Mouse (Mus musculus) lung, postnatal 36 days (tissue): Measurements from ENCODE around the gene Dctn1.
A peak's percentile ranks its signal among the peaks of the same experiment; 100 is the strongest.

Experiments used
- DNase-seq: peaks from one replicate; pipeline ENCODE4 v3.0.0; 2022; ENCODE audit warnings: mixed read lengths

The Dctn1 gene

DNA sequence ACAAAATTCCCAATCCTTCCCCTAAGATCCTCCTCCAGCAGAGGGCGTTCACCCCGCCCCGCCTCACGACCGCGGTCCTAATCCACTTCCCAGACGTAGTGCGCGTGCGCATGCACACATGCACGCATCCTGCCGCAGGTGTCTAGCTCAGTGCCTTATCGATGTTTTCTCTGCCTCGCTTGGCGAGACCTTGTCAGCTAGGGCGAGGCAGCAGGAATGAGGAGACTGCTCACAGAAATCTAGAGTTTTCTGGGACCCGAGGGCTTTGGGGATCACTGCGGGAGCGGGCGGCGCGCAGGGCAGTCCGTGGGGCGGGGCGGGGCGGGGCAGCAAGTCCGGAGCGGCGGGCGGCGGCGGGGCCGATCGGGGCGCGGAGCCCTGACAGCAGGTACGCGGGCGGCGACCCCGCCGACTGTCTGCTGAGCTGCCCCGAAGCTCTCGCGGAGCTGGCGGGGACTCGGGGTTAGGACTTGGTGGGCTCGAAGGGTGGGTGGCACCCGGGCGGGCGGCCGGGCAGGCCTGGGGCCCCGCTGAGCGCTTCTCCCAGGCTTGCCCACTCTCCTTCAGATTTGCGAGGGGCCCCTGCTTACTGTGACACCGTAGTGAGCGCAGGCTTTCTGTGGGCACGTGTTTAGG, at the start of gene Dctn1:
TSS of gene Dctn1 (plus strand) at position 314 of the 636 bp plus-strand sequence.
- peak; percentile 96 for DNase-seq

DNA sequence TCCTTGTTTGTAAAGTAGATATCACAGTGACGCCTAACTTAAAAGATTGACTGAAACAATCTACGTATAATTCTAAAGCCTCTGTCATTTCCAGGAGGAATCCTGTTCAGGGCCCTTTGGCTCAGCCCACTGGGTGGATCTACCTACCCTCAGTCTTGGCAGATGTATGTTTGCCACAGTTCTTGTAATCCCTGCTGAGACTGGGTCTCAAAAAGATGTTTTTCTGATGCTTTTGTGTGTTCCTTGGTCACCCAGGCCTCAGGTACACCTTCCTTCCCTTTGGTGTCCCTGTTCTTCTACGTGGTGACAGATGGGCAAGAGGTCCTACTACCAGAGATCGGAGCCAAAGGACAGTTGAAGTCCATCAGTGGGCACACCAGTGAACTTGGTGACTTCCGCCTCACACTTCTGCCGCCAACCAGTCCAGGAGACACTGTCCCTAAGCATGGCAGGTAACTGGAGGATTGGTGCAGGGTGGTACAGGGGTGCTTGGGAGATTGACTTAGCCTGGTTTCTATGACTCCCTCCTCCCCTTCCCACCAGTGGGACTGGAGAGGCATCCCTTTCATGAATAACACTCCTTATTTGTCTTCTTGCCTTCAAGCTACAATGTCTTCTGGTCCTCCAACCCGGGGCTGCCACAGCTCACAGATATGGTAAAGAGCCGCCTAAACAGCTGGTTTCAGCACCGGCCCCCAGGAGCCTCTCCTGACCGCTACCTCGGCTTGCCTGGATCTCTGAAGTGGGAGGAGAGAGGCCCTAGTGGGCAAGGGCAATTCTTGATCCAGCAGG, 49.2 kb upstream of the Dctn1 start:
- no peak for DNase-seq

DNA sequence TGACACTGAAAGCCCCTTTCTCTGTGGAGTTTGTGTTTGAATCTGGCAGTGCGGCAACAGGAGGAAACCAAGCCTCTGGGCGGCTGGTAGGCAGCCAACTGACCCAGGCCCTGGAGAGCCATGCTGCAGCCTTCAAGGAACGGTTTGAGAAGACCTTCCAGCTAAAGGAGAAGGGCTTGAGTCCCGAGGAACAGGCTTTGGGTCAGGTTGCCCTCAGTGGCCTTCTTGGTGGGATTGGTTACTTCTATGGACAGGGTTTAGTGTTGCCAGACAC, 48.6 kb upstream of the Dctn1 start:
- no peak for DNase-seq

DNA sequence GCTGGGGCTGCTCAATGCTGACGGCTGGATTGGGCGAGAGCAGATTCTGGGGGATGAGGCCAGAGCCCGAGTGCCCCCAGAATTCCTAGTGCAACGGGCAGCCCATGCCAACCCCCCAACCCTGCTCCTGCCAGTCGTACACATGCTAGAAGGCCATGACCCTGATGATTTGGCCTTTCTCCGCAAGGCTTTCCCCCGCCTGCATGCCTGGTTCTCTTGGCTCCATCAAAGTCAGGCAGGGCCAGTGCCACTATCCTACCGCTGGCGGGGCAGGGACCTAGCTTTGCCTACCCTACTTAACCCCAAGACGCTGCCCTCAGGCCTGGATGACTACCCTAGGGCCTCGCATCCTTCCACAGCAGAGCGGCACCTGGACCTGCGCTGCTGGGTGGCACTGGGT, 48.1 kb upstream of the Dctn1 start:
- no peak for DNase-seq

GRCm38 (mm10) chr6:83118369-83118768, 47.4 kb upstream of the Dctn1 start:
- DNase-seq, result no peak

DNA sequence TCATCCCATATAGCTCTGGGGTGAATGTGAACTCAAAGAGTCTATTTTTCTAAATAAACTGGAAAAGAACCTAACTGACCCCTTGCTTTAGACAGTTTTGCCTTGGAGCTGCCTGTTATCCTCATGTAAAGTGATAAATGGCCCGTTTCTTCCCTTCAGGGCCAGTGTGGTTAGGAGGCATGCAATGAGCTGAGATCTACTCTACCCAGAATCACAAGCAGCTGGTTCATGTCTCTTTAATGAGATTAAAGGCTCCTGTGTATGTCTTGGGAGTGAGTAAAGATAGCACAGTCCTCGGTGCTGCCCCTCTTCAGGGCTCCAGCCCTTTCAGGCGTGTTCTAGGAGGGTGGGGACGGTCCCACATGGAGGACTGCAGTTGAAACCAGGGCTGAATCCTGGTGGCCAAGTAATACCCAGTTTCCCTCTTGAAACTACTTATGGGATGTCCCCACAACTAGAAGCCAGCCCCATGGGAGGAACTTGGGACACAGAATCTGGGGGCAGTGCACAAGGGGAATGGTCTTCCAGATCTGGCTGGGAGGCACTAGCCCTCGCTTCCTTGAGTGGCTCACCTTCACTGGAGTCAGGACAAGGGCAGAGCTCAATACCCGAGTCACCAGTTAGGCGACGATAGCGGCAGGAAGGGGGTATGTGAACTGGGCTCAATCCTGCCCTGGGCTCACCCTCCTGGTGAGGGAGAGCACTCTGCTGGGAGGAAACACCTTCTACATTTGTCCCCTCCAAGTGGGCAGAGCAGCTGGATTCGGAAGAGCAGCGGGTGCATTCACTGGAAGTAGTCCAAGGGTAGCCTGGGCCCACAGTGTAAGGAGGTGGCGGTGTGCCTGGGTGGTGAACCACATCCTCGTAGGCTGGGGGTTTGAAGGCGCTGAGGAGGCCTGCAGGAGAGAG, 46.6 kb upstream of the Dctn1 start:
- DNase-seq, result no peak

DNA sequence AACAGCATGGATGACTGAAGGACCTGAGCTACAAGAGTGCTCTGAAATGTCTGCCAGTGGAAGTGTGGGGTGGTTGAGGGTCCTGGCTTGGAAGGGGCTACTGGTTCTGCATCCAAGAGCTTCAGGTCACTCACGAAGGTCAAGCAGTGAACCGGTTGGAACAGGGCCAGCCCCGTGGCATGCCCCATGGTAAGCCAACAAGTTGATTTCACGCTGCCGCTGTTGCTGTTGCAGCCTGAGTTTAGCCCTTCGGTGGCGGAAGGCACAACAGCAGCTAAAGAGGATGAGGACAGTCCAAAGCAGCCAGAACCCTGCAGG, 46.0 kb upstream of the Dctn1 start:
- DNase-seq, result no peak

GRCm38 (mm10) chr6:83120930-83121862, 44.5 kb upstream of the Dctn1 start, which contains the start of gene Wbp1:
TSS of gene Wbp1 (minus strand) at chr6:83121559.
- peak; percentile 99 for DNase-seq

GRCm38 (mm10) chr6:83121863-83122710, 43.6 kb upstream of the Dctn1 start:
- no peak for DNase-seq

GRCm38 (mm10) chr6:83122961-83123360, 42.8 kb upstream of the Dctn1 start:
- no peak for DNase-seq

- DNase-seq, result peak; percentile 96
Observed at GRCm38 (mm10) chr6:83124851-83125312, 40.8 kb upstream of the Dctn1 start.

DNA sequence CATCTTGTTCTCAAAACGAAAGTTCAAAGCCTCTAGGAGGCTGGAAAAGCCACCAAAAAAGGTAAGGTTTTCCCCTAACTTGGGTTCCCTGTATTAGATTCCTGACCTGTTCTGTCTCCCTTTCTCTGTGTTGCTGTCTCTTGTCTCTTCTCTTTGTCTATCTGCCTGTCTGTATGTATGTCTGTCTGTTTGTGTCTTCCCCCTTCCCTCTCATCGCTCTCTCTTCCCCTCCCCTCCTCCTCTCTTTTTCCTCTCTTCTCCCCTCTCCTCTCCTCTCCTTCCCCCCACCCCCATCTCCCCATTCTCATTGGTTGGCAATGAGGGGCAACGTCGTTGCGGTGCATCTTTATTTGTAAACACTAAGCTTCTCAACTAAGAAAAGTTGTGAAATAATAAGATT, 40.4 kb upstream of the Dctn1 start, which contains the start of gene Ino80b:
TSS of gene Ino80b (minus strand) at position 101 of the 400 bp plus-strand sequence.
- DNase-seq, result no peak

GRCm38 (mm10) chr6:83127419-83127818, 38.3 kb upstream of the Dctn1 start:
- no peak for DNase-seq

- DNase-seq, result peak; percentile 79
Observed at GRCm38 (mm10) chr6:83131469-83132034, 34.2 kb upstream of the Dctn1 start.

GRCm38 (mm10) chr6:83132176-83132919, 33.4 kb upstream of the Dctn1 start:
- no peak for DNase-seq

DNA sequence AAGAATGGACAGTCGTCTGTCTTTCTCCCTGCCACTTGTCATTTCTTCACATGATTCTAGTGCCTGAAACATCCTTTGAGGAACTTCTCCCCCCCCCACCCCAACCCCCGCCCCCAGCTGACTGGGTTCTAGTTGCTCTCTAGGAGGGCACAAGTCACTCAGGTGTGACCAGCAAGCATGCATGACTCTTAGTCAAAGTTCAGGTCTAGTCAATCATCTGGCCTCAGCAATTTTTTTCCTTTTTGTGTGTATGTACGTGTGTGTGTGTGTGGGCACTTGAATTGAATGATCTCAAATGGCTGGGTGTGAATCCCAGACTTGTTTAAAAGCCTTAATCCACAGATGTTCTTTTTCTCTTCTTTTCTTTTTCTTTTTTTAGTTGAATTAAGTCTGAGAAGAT, 31.5 kb upstream of the Dctn1 start:
- DNase-seq, result no peak

- DNase-seq, result no peak
Observed at GRCm38 (mm10) chr6:83134951-83135513, 30.7 kb upstream of the Dctn1 start, which contains the start of gene Rtkn. TSS of gene Rtkn (plus strand) at chr6:83135463.

DNA sequence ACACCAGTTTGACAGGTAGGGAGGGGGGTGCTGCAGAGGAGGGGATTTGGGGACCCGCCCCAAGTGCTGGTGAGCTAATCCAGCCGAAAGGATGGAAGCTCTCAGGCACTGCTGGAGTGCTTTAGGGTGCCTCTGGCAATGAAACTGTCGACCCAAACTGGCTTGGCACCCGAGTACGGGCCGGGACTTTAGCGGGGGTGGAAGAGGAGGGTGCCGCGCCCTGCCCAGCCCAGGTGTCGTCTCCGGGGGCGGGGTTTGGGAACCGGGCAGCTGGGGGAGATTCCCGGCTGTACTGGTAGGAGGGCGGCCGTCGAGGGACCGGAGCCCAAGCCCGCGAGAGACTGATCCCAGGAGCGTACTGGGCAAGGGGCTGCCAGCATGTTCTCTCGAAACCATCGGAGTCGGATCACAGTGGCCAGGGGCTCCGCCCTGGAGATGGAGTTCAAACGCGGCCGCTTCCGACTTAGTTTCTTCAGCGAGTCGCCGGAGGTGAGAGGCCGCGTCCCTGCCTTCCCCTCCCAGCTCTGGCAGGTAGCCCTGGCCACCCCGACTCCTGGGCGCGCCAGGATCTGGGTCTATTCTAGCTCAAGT, 30.1 kb upstream of the Dctn1 start:
- DNase-seq, result peak; percentile 73

- DNase-seq, result no peak
Observed at GRCm38 (mm10) chr6:83136291-83136880, 29.3 kb upstream of the Dctn1 start.
